Mouse (Mus musculus): ENCODE results near the gene Cox4i2.

Gene Cox4i2

GRCm38 (mm10) chr2:152799954-152800761 lies 46.2 kb downstream of the Cox4i2 start:
- no peak for DNase-seq (ENCODE audit: low read depth, low spot score)

- DNase-seq (ENCODE audit: low read depth, low spot score), result no peak
Measured at GRCm38 (mm10) chr2:152800762-152801113, 46.8 kb downstream of the Cox4i2 start.

GRCm38 (mm10) chr2:152802303-152802702 lies 48.3 kb downstream of the Cox4i2 start:
- DNase-seq (ENCODE audit: low read depth, low spot score), result no peak

GRCm38 (mm10) chr2:152803081-152803480 lies 49.1 kb downstream of the Cox4i2 start:
- peak; percentile 62 for DNase-seq (ENCODE audit: low read depth, low spot score)

GRCm38 (mm10) chr2:152804408-152805110 lies 50.6 kb downstream of the Cox4i2 start:
- no peak for DNase-seq (ENCODE audit: low read depth, low spot score)

- no peak for DNase-seq (ENCODE audit: low read depth, low spot score)
Measured at GRCm38 (mm10) chr2:152805111-152805490, 51.1 kb downstream of the Cox4i2 start.

GRCm38 (mm10) chr2:152806037-152806436 lies 52.1 kb downstream of the Cox4i2 start:
- no peak for DNase-seq (ENCODE audit: low read depth, low spot score)

GRCm38 (mm10) chr2:152808178-152808577 lies 54.2 kb downstream of the Cox4i2 start:
- DNase-seq (ENCODE audit: low read depth, low spot score), result no peak

- DNase-seq (ENCODE audit: low read depth, low spot score), result peak; percentile 38
Measured at GRCm38 (mm10) chr2:152810158-152810941, 56.4 kb downstream of the Cox4i2 start.

- no peak for DNase-seq (ENCODE audit: low read depth, low spot score)
Measured at GRCm38 (mm10) chr2:152811336-152812165, 57.6 kb downstream of the Cox4i2 start.

GRCm38 (mm10) chr2:152813232-152813631 lies 59.3 kb downstream of the Cox4i2 start:
- DNase-seq (ENCODE audit: low read depth, low spot score), result no peak

- DNase-seq (ENCODE audit: low read depth, low spot score), result no peak
Measured at GRCm38 (mm10) chr2:152814213-152814874, 60.4 kb downstream of the Cox4i2 start.

Data from CD4-positive helper T cell, adult 2 months (primary cell).